ENCODE assay signal across 23 mouse cellular contexts in genomic region chr1:63769167-63769566, GRCm38 (mm10). TPM values are rescaled to one million over a fixed set of nuclear protein-coding genes. Genes with fewer than 3 reads are reported as not detected.
DNase-seq lines count a peak whose midpoint lies in the region; ATAC-seq lines count a peak whose summit lies in the region.
"Had no signal": no experiment of that assay in that cellular context is flagged by ENCODE, and none has a peak within 500 bp of the region (broad histone marks: within the 10 kb centered on the region; RNA-seq: fewer than 3 reads in every experiment).

4933402D24Rik (minus strand) TSS chr1:63769267.

- no peak for DNase-seq in forebrain, embryonic 11.5 days (ENCODE audit: low spot score)
- no peak for DNase-seq in midbrain, embryonic 14.5 days
- DNase-seq in right cerebral cortex, postnatal 36 days (ENCODE audit: low spot score in 2 of 2): no peak
- DNase-seq: adrenal gland, postnatal 10 days; cerebellum, adult 9-11 months; gastrocnemius, postnatal 36 days; heart, postnatal 4 days; kidney, adult 11 months; kidney, postnatal 14 days; right cerebral cortex, postnatal 25 days; thymus, postnatal 14 days had no signal

- no peak within 1 kb of the TSS for H3K4me2 ChIP-seq in forebrain, embryonic 15.5 days (replicated peaks)
- no peak within 1 kb of the TSS for H3K4me2 ChIP-seq in forebrain, embryonic 11.5 days (ENCODE audit: low read depth, low read length, severe bottlenecking)
- no peak within 1 kb of the TSS for H3K4me2 ChIP-seq in midbrain, embryonic 14.5 days (ENCODE audit: low read length)
- H3K4me2 ChIP-seq in midbrain, embryonic 13.5 days (replicated peaks): no peak within 1 kb of the TSS
- peak within 1 kb of the TSS; percentile 43 for H3K4me2 ChIP-seq in embryonic facial prominence, embryonic 13.5 days
- H3K4me2 ChIP-seq in limb, embryonic 15.5 days: 0 out of 2 replicates have a peak within 1 kb of the TSS, but pooled peaks have one; percentile 6
- no peak within 1 kb of the TSS for H3K4me2 ChIP-seq in intestine, embryonic 15.5 days (replicated peaks)
- H3K4me2 ChIP-seq: heart, embryonic 15.5 days; liver, embryonic 15.5 days had no signal

- H3K4me1 ChIP-seq in forebrain, embryonic 15.5 days: peaks cover 37% of the 10 kb centered on the region
- H3K4me1 ChIP-seq in forebrain, embryonic 11.5 days (replicated peaks; ENCODE audit: control insufficient read depth, insufficient read depth, low read length): peaks cover under 1% of the 10 kb centered on the region; the same call in 1 of the 2 replicates
- peaks cover 32% of the 10 kb centered on the region for H3K4me1 ChIP-seq in midbrain, embryonic 14.5 days (ENCODE audit: control insufficient read depth, insufficient read depth, low read length)
- peaks cover 34% of the 10 kb centered on the region for H3K4me1 ChIP-seq in midbrain, embryonic 13.5 days (replicated peaks)
- H3K4me1 ChIP-seq in embryonic facial prominence, embryonic 13.5 days: peaks cover 33% of the 10 kb centered on the region
- H3K4me1 ChIP-seq in limb, embryonic 15.5 days: peaks cover 12% of the 10 kb centered on the region
- no peaks in the 10 kb centered on the region for H3K4me1 ChIP-seq in intestine, embryonic 15.5 days (replicated peaks)
- H3K4me1 ChIP-seq: liver, embryonic 15.5 days had no signal

- no peak within 1 kb of the TSS for H3K4me3 ChIP-seq in forebrain, embryonic 15.5 days
- H3K4me3 ChIP-seq in forebrain, embryonic 11.5 days (ENCODE audit: low read depth, low read length): no peak within 1 kb of the TSS
- H3K4me3 ChIP-seq in midbrain, embryonic 14.5 days (replicated peaks; ENCODE audit: low read depth, low read length): no peak within 1 kb of the TSS
- no peak within 1 kb of the TSS for H3K4me3 ChIP-seq in midbrain, embryonic 13.5 days (replicated peaks)
- H3K4me3 ChIP-seq in embryonic facial prominence, embryonic 13.5 days: no peak within 1 kb of the TSS
- H3K4me3 ChIP-seq in limb, embryonic 15.5 days: no peak within 1 kb of the TSS
- no peak within 1 kb of the TSS for H3K4me3 ChIP-seq in intestine, embryonic 15.5 days (replicated peaks)
- H3K4me3 ChIP-seq: heart, embryonic 15.5 days; liver, embryonic 15.5 days had no signal

- no peak within 1 kb of the TSS for H3K9ac ChIP-seq in forebrain, embryonic 15.5 days (replicated peaks)
- H3K9ac ChIP-seq in forebrain, embryonic 11.5 days (ENCODE audit: low read length): no peak within 1 kb of the TSS
- H3K9ac ChIP-seq in midbrain, embryonic 14.5 days (replicated peaks; ENCODE audit: low read length): no peak within 1 kb of the TSS
- no peak within 1 kb of the TSS for H3K9ac ChIP-seq in midbrain, embryonic 13.5 days (replicated peaks)
- no peak within 1 kb of the TSS for H3K9ac ChIP-seq in embryonic facial prominence, embryonic 13.5 days
- H3K9ac ChIP-seq in limb, embryonic 15.5 days: no peak within 1 kb of the TSS
- H3K9ac ChIP-seq in intestine, embryonic 15.5 days: no peak within 1 kb of the TSS
- H3K9ac ChIP-seq: heart, embryonic 15.5 days; liver, embryonic 15.5 days had no signal

- no peaks in the 10 kb centered on the region for H3K36me3 ChIP-seq in forebrain, embryonic 15.5 days
- H3K36me3 ChIP-seq in forebrain, embryonic 11.5 days (ENCODE audit: control insufficient read depth, insufficient read depth, low read length): no peaks in the 10 kb centered on the region
- H3K36me3 ChIP-seq in midbrain, embryonic 14.5 days (ENCODE audit: control insufficient read depth, insufficient read depth, low read length): no peaks in the 10 kb centered on the region
- no peaks in the 10 kb centered on the region for H3K36me3 ChIP-seq in midbrain, embryonic 13.5 days
- no peaks in the 10 kb centered on the region for H3K36me3 ChIP-seq in embryonic facial prominence, embryonic 13.5 days
- no peaks in the 10 kb centered on the region for H3K36me3 ChIP-seq in limb, embryonic 15.5 days
- H3K36me3 ChIP-seq in intestine, embryonic 15.5 days: no peaks in the 10 kb centered on the region
- H3K36me3 ChIP-seq: heart, embryonic 15.5 days; liver, embryonic 15.5 days had no signal

- H3K27ac ChIP-seq in forebrain, embryonic 15.5 days (replicated peaks): peak within 1 kb of the TSS; percentile 77
- no peak within 1 kb of the TSS for H3K27ac ChIP-seq in forebrain, embryonic 11.5 days (ENCODE audit: low read depth, low read length)
- H3K27ac ChIP-seq in midbrain, embryonic 14.5 days (replicated peaks; ENCODE audit: low read depth, low read length): 0 out of 2 replicates have a peak within 1 kb of the TSS, but pooled peaks have one; percentile 43
- H3K27ac ChIP-seq in midbrain, embryonic 13.5 days: no peak within 1 kb of the TSS
- peak within 1 kb of the TSS; percentile 5 for H3K27ac ChIP-seq in embryonic facial prominence, embryonic 13.5 days
- H3K27ac ChIP-seq in limb, embryonic 15.5 days: peak within 1 kb of the TSS; percentile 57
- H3K27ac ChIP-seq in intestine, embryonic 15.5 days: no peak within 1 kb of the TSS
- H3K27ac ChIP-seq: heart, embryonic 15.5 days; hindbrain, postnatal 0 days; liver, embryonic 15.5 days had no signal

- H3K9me3 ChIP-seq in forebrain, embryonic 15.5 days: no peaks in the 10 kb centered on the region
- H3K9me3 ChIP-seq in forebrain, embryonic 11.5 days (ENCODE audit: control insufficient read depth, low read length): no peaks in the 10 kb centered on the region
- no peaks in the 10 kb centered on the region for H3K9me3 ChIP-seq in midbrain, embryonic 14.5 days (ENCODE audit: control insufficient read depth, low read length)
- no peaks in the 10 kb centered on the region for H3K9me3 ChIP-seq in midbrain, embryonic 13.5 days
- no peaks in the 10 kb centered on the region for H3K9me3 ChIP-seq in embryonic facial prominence, embryonic 13.5 days
- no peaks in the 10 kb centered on the region for H3K9me3 ChIP-seq in limb, embryonic 15.5 days
- no peaks in the 10 kb centered on the region for H3K9me3 ChIP-seq in intestine, embryonic 15.5 days
- H3K9me3 ChIP-seq: heart, embryonic 15.5 days; liver, embryonic 15.5 days had no signal

- 76% methylated on average over 5 of the region's 5 CpGs for WGBS in forebrain, embryonic 15.5 days
- 84% methylated on average over 5 of the region's 5 CpGs for WGBS in forebrain, embryonic 11.5 days
- 66% methylated on average over 5 of the region's 5 CpGs for WGBS in midbrain, embryonic 14.5 days
- WGBS in midbrain, embryonic 13.5 days: 79% methylated on average over 5 of the region's 5 CpGs
- 64% methylated on average over 5 of the region's 5 CpGs for WGBS in embryonic facial prominence, embryonic 13.5 days
- whole genome bisulfite sequencing in limb, embryonic 15.5 days: 74% methylated on average over 5 of the region's 5 CpGs
- 74% methylated on average over 5 of the region's 5 CpGs for WGBS in intestine, embryonic 15.5 days

- no peak for ATAC-seq in forebrain, embryonic 15.5 days (replicated peaks)
- ATAC-seq in forebrain, embryonic 11.5 days (replicated peaks; ENCODE audit: low FRiP score): no peak
- ATAC-seq in midbrain, embryonic 14.5 days (ENCODE audit: low FRiP score, low TSS enrichment): no peak
- ATAC-seq in midbrain, embryonic 13.5 days: no peak
- no peak for ATAC-seq in embryonic facial prominence, embryonic 13.5 days (ENCODE audit: insufficient number of reproducible peaks, insufficient read depth, low FRiP score, low TSS enrichment, low read depth)
- no peak for ATAC-seq in limb, embryonic 15.5 days (ENCODE audit: insufficient number of reproducible peaks, low FRiP score, low TSS enrichment, low read depth)
- no peak for ATAC-seq in intestine, embryonic 15.5 days
- ATAC-seq: activated CD4-positive, CD25-positive, alpha-beta regulatory T cell, adult 4 months; CD4-positive, CD25-positive, alpha-beta regulatory T cell, adult 4 months; hindbrain, postnatal 0 days; lung, postnatal 0 days had no signal

- H3K27me3 ChIP-seq in forebrain, embryonic 15.5 days: no peaks in the 10 kb centered on the region
- no peaks in the 10 kb centered on the region for H3K27me3 ChIP-seq in forebrain, embryonic 11.5 days (ENCODE audit: control insufficient read depth, insufficient read depth, low read length)
- no peaks in the 10 kb centered on the region for H3K27me3 ChIP-seq in midbrain, embryonic 14.5 days (ENCODE audit: control insufficient read depth, insufficient read depth, low read length)
- H3K27me3 ChIP-seq in midbrain, embryonic 13.5 days: no peaks in the 10 kb centered on the region
- H3K27me3 ChIP-seq in embryonic facial prominence, embryonic 13.5 days: no peaks in the 10 kb centered on the region
- no peaks in the 10 kb centered on the region for H3K27me3 ChIP-seq in limb, embryonic 15.5 days
- H3K27me3 ChIP-seq in intestine, embryonic 15.5 days (replicated peaks): no peaks in the 10 kb centered on the region
- H3K27me3 ChIP-seq: heart, embryonic 15.5 days; liver, embryonic 15.5 days had no signal

RNA-seq across cellular contexts. Expression of gene 4933402D24Rik, which starts in this region (rescaled TPM):
- 0.19 and 0.31 TPM in 2 replicates for polyA plus RNA-seq in forebrain, embryonic 15.5 days (2015; fragmentation: Nextera tagmentation; extraction: Ambion mirVana)
- 0.20 and 0.41 TPM in 2 replicates for polyA plus RNA-seq in forebrain, embryonic 11.5 days (2014; fragmentation: Nextera tagmentation; extraction: Ambion mirVana)
- polyA plus RNA-seq in midbrain, embryonic 14.5 days (2014; fragmentation: Nextera tagmentation; extraction: Ambion mirVana): 0.43 and 0.49 TPM in 2 replicates
- 0.22 and 0.32 TPM in 2 replicates for polyA plus RNA-seq in midbrain, embryonic 13.5 days (2015; fragmentation: Nextera tagmentation; extraction: Ambion mirVana)
- not detected in 2 replicates for polyA plus RNA-seq in embryonic facial prominence, embryonic 13.5 days (2015; fragmentation: Nextera tagmentation; extraction: Ambion mirVana)
- polyA plus RNA-seq in limb, embryonic 15.5 days (2015; fragmentation: Nextera tagmentation; extraction: Ambion mirVana): 0.22 TPM in 1 of 2 replicates, not detected in the other
- polyA plus RNA-seq in intestine, embryonic 15.5 days (2015; fragmentation: Nextera tagmentation; extraction: Ambion mirVana): not detected in 2 replicates
- polyA plus RNA-seq: CD4-positive, CD25-positive, alpha-beta regulatory T cell, adult 4 months; liver, embryonic 15.5 days; lung, postnatal 0 days; stomach, embryonic 16.5 days had no signal

Comparison
In these comparisons a context has a peak if more than half of its experiments do, and no peak if none do; other contexts are left out.
1. H3K27ac ChIP-seq: peak in forebrain, embryonic 15.5 days (single experiment), midbrain, embryonic 14.5 days (single experiment), embryonic facial prominence, embryonic 13.5 days (single experiment) and limb, embryonic 15.5 days (single experiment); none in forebrain, embryonic 11.5 days (single experiment), midbrain, embryonic 13.5 days (single experiment) and intestine, embryonic 15.5 days (single experiment).
2. H3K4me2 ChIP-seq: peak in embryonic facial prominence, embryonic 13.5 days (single experiment) and limb, embryonic 15.5 days (single experiment); none in forebrain, embryonic 15.5 days (single experiment), forebrain, embryonic 11.5 days (single experiment), midbrain, embryonic 14.5 days (single experiment), midbrain, embryonic 13.5 days (single experiment) and intestine, embryonic 15.5 days (single experiment).